Mouse (Mus musculus) retina, postnatal 1 day (tissue): ENCODE results near the gene Zdhhc9.

Source experiments
- DNase-seq: peaks from one replicate; pipeline ENCODE4 v3.0.0-alpha.2; 2012

Gene Zdhhc9

GRCm38 (mm10) chrX:48124132-48125071 is 84.3 kb downstream of the Zdhhc9 start:
- peak; percentile 87 for DNase-seq
